Mouse (Mus musculus) MEL (cell line): ENCODE results near the gene Klf4.

Source experiments
- EP300 ChIP-seq, 2 experiments: IDR thresholded peaks; 2 replicates each; pipeline ENCODE4 v1.6.1; 2011; ENCODE audit warnings: improper control_type of control experiment in 2 of 2, low read length in 2 of 2, low read depth in 1 of 2, mild to moderate bottlenecking in 1 of 2
- GATA1 ChIP-seq: IDR thresholded peaks from 2 replicates; pipeline ENCODE4 v1.6.1; 2011; ENCODE audit warnings: low read depth, low read length, improper control_type of control experiment
- HCFC1 ChIP-seq: IDR thresholded peaks from 2 replicates; pipeline ENCODE4 v1.6.1; 2012; ENCODE audit warnings: low read depth, mild to moderate bottlenecking, inconsistent platforms, low read length, improper control_type of control experiment, moderate library complexity
- MEF2A ChIP-seq: IDR thresholded peaks from 2 replicates; pipeline ENCODE4 v1.6.1; 2014; ENCODE audit warnings: low read depth, mild to moderate bottlenecking, inconsistent platforms, low read length, improper control_type of control experiment; ENCODE audit not compliant: poor library complexity, insufficient replicate concordance, severe bottlenecking; ENCODE audit errors: extremely low read depth
- POLR2AphosphoS2 ChIP-seq: IDR thresholded peaks from 2 replicates; pipeline ENCODE4 v1.6.1; 2011; ENCODE audit warnings: low read length, improper control_type of control experiment
- USF2 ChIP-seq, 2 experiments: IDR thresholded peaks; 2 replicates each; pipeline ENCODE4 v1.6.1; 2011 to 2012; ENCODE audit warnings: improper control_type of control experiment in 2 of 2, low read length in 2 of 2, borderline replicate concordance in 1 of 2, inconsistent platforms in 1 of 2, low read depth in 1 of 2, mild to moderate bottlenecking in 1 of 2; ENCODE audit not compliant: insufficient read depth in 1 of 2

DNA sequence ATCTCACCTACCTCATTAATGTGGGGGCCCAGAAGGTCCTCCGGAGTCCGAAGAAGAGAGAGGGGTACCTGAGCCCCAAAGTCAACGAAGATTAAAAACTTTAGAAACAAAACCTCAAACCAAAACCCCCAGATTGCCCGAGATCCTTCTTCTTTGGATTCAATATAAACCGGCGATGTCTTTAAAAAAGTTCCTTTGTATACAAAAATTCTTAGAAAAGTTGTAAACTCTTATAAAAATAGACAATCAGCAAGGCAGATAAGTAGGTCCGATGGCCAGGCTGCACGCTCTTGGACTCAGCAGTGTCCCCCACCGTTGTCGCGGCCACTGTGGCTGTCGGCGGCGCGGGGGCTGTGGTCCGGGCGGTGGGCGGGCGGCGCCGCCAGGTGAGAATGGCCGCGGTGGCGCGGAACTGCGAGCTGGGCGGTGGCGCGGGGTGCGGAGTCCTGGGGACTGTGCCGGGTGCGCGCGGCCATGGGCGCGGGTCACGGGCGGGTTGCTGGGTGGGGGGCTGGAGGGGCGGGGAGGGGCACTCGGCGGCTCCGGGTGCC, 335 bp downstream of the Klf4 start:
- TF ChIP-seq GATA1 (no peak), MEF2A (no peak), USF2 (IDR thresholded peaks at IDR 0.05; ENCODE audit: borderline replicate concordance in 1 of 2, insufficient read depth in 1 of 2, low read depth in 1 of 2, low read length in 2 of 2) (no peak), POLR2AphosphoS2 (no peak), EP300 (IDR thresholded peaks at IDR 0.05; ENCODE audit: low read depth in 1 of 2, low read length in 2 of 2) (no peak), HCFC1 (no peak)
